Mouse (Mus musculus) MEL-GATA-1-ER (cell line): ENCODE data around the gene Yap1.
"Not testable (repeated sequence)": the region's sequence is repeated elsewhere in the genome, so short reads cannot be mapped to it uniquely, and the experiment has no call there.

Experiments
- DNase-seq: peaks from one replicate; pipeline ENCODE4 v3.0.0-alpha.2; 2012; ENCODE audit warnings: low read depth; ENCODE audit errors: extremely low read depth

Yap1 gene

DNA sequence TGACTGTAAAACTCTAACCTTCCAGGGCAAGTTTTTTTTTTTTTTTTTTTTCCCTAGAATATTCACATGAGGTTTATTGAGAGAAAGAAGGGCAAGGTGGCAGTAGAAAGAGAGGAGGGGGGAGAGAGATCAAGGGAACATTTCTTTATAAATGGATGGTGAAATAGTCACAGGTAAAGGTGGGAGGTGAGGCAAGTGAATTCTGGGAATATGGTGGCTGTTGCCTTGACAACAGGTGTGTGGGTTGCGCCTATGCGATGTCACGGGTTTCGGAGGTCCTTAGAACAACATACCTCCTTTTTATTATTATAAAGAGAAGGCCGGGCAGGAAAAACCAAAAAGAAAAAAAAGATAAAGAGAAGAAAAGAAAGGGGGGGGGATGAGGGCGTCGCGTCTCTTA lies 89.5 kb downstream of the Yap1 start:
- DNase-seq, result no peak

- no peak for DNase-seq
Observed at GRCm38 (mm10) chr9:7914487-7914886, 89.9 kb downstream of the Yap1 start.

GRCm38 (mm10) chr9:7913953-7914352 lies 90.4 kb downstream of the Yap1 start:
- no peak for DNase-seq

DNA sequence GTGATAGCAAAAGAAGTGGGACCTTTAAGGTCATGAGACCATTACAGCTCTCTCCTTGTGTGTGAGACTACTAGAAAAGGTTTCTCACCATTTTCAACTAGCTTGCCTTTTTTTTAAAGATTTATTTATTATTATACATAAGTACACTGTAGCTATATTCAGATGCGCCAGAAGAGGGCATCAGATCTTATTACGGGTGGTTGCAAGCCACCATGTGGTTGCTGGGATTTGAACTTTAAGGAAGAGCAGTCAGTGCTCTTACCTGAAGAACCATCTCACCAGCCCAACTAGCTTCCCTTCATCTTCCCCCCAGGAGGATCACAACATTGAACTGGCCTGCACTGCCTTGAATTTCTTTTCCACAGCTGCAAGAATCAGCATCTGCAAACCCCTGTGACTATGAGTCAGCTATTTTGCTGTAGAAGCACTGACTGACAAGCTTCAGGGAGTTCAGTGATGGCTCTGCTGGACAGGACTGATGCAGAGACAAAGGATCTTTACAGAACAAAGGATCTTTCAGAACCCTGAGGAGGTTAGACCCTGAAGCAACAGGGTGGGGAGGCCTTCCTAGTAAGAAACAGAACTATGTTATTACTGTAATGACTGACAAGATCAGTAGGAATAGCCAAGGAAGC lies 96.9 kb downstream of the Yap1 start:
- DNase-seq, result no peak

DNA sequence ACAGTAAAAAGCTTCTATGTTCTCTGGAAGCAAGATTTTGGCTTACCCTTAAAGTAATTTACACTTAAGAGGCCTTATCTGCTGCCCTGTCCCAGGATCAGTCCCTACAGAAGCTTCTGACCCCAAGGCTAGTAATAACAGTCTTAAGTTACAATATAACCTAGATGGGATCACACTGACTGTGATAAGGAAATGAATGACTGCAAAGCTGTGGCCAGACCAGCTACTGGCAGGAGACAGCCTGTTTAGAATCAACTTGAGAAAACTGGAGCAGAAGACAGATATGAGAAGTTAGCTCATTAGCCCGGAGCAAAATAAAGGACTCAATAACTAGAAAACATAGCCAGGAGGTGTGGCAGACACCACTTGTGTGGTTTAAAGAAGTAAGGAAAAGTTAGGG lies 97.8 kb downstream of the Yap1 start:
- DNase-seq, result no peak

DNA sequence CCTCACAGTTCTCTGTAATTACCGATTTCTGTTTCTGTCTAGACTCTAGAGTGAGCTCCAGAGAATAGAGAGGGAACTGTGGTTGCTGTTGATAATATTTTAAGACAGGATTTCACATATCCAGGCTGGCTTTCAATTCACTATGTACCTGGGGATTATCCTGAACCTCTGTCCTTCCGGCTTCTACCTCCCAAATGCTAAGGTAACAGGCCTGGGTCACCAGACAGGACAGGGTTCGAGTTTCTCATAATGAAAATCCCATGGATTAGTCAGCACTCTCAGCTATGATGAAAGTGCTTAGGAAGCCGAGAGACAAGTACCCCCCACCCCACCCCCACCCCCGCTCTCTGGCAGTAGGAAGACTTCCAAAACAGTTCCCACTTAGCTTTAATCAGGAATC lies 100.6 kb downstream of the Yap1 start:
- DNase-seq, result no peak

GRCm38 (mm10) chr9:7903262-7903661 lies 101.1 kb downstream of the Yap1 start:
- no peak for DNase-seq

DNA sequence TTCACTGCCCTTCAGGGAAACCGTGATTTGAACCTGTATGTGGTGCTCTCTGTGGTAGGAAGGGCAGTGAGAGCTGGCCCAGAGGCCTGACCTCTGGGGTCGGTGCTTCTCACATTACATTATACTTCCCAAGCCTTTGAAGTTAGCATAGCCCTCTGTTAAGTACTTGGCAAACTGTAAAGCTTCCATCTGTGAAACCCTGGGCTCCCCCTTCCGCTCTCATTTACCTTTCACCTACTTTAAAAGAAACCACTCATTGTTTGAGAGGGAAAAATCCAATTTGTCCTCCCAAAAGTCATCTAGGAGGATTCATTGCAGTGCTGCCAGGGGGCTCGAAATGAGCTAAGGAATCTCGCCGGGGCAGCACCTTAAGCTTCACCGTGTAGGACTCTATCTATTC lies 102.1 kb downstream of the Yap1 start:
- DNase-seq, result no peak

DNA sequence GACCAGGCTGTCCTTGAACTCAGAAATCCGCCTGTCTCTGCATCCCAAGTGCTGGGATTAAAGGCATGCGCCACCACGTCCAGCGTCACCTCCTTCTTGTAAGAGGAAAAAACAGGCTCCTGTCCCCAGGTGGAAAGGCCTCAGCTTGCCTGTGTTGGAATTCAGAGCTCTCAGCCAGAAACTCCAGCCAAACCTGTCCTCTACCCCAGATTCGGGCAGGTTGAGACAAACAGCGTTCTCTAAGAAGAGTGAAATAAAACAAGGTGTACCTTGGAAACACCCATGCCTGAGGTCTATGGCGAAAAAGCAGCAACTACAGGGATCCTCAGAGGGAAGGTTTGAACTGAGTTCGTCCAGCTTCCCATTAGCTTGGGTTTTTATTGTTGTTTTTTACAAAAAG lies 103.4 kb downstream of the Yap1 start:
- DNase-seq, result no peak

DNA sequence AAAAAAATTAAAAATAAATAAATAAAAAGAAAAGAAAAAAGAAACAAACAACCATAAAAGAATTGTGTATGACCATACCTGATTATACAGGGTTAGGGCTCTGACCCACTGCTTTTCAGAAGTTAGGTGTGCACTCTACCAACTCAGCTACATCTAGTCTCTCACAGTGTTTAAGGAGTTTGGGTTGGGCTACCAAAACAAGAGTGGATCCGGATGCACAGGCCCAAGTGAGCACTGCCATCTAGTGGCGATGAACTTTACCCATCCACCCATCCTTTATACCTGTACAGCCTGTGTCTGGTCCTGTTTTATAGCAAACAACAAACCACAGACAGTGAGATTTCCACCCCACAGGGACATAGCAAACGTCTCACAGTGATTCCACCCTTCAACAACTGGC lies 106.9 kb downstream of the Yap1 start:
- DNase-seq, result peak; percentile 49

GRCm38 (mm10) chr9:7891796-7892195 lies 112.6 kb downstream of the Yap1 start:
- DNase-seq, result not testable (repeated sequence)

DNA sequence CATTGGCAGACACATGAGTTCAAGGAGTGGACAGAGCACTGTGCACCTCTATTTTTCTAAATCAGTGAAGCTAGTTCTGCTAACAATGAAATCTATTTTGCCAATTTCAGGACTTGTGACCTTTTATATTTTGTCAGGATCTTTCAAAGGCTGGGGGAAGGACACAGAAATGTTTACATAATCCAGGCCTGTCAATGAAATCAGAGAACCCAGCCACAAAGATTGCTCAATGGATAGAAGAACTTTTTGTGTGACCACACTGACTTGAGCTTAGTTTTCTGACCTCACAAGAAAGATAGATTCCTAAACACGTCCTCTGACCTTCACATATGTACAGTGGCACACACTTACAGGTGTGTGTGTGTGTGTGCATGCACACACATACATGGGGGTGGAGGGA lies 113.2 kb downstream of the Yap1 start:
- no peak for DNase-seq

DNA sequence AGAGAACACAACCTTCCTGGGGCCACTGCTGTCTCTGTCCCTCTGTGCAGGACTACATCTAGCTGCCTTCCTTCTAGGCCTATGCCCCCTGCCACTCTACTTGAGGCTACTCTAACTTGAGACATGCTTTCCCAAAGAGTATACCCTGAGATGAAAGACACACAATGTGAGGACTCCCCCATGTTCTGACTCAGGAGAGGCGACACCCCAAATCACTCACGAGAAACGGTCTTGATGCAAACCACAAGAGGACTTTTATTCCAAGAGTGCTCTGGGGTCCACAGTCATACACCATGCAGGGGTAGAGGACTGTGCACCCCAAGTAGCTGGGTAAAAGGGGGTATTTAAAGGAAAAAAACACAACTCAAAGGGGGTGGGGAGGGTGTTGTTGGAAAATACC lies 120.0 kb downstream of the Yap1 start:
- no peak for DNase-seq

GRCm38 (mm10) chr9:7882304-7882865 lies 122.0 kb downstream of the Yap1 start:
- DNase-seq, result no peak
